Mouse (Mus musculus) lung, embryonic 14.5 days (tissue): ENCODE measurements around the gene Zcchc17. TPM values are rescaled to one million over a fixed set of nuclear protein-coding genes. Genes with fewer than 3 reads are reported as not detected.

ENCODE experiments used
- ATAC-seq: fragments of 200-750 bp; cut with Nextera tagmentation; 2 replicates; pipeline ENCODE4 v1.8.0; 2017; ENCODE audit warnings: mild to moderate bottlenecking, moderate TSS enrichment, moderate library complexity; ENCODE audit not compliant: insufficient read depth
- DNase-seq: peaks from one replicate; pipeline ENCODE4 v3.0.0-alpha.2; 2015
- H3K27ac ChIP-seq: fragments of 300-500 bp; sonication (generic); 2 replicates; pipeline ENCODE4 v1.5.1; 2014; ENCODE audit warnings: low read depth, mild to moderate bottlenecking, moderate library complexity
- H3K27me3 ChIP-seq: fragments of 300-500 bp; sonication (generic); 2 replicates; pipeline ENCODE4 v1.6.1; 2014; ENCODE audit warnings: low read length, control low read depth; ENCODE audit not compliant: insufficient read depth
- H3K36me3 ChIP-seq: fragments of 300-500 bp; sonication (generic); 2 replicates; pipeline ENCODE4 v1.6.1; 2014; ENCODE audit warnings: control low read depth; ENCODE audit not compliant: insufficient read depth
- H3K4me1 ChIP-seq: fragments of 300-500 bp; sonication (generic); 2 replicates; pipeline ENCODE4 v1.6.1; 2014; ENCODE audit warnings: antibody characterized with exemption, control low read depth; ENCODE audit not compliant: insufficient read depth
- H3K4me2 ChIP-seq: fragments of 300-500 bp; sonication (generic); 2 replicates; pipeline ENCODE4 v1.6.1; 2014; ENCODE audit warnings: mild to moderate bottlenecking
- H3K4me3 ChIP-seq: fragments of 300-500 bp; sonication (generic); 2 replicates; pipeline ENCODE4 v1.5.1; 2014; ENCODE audit warnings: low read depth, low read length
- H3K9ac ChIP-seq: fragments of 300-500 bp; sonication (generic); 2 replicates; pipeline ENCODE4 v1.6.1; 2014
- H3K9me3 ChIP-seq: fragments of 300-500 bp; sonication (generic); 2 replicates; pipeline ENCODE4 v1.6.1; 2016; ENCODE audit warnings: low read depth, low read length, control low read depth
- CTCF ChIP-seq: IDR thresholded peaks from 2 replicates; pipeline ENCODE4 v1.5.1; 2016; ENCODE audit warnings: antibody characterized with exemption, low read depth
- WGBS: fragments of 180-500 bp; shearing (Covaris S2); extraction: QIAGEN DNeasy Blood & Tissue Kit; methylation state at CpG from one replicate; pipeline ENCODE4 v1.1.7; 2014; 5-methylcytosine and 5-hydroxymethylcytosine counted together
- polyA plus RNA-seq: library from polyadenylated mRNA; unstranded; fragments of >200 nt; fragmentation: Nextera tagmentation; extraction: Ambion mirVana; gene quantifications from 2 replicates; pipeline ENCODE4 v1.2.1, GENCODE M21; 2014

Gene Zcchc17
- polyA plus RNA-seq, 1 experiment from 2014 or later, result 70.6 TPM

- Histone ChIP-seq H3K4me2 (no peak overlapping the region), H3K27ac (no peak overlapping the region), H3K27me3 (peaks cover 7% of the 10 kb centered on the region; the same call in 1 of the 2 replicates), H3K4me1 (no peaks in the 10 kb centered on the region), H3K9ac (no peak overlapping the region), H3K9me3 (no peaks in the 10 kb centered on the region), H3K36me3 (no peaks in the 10 kb centered on the region), H3K4me3 (no peak overlapping the region)
- ATAC-seq (no peak), DNase-seq (no peak)
- no peak for TF ChIP-seq CTCF
- 49% methylated on average over 3 of the region's 3 CpGs for WGBS
Observed at GRCm38 (mm10) chr4:130286531-130286930, 73.2 kb downstream of the Zcchc17 start.

GRCm38 (mm10) chr4:130283826-130284225 lies 75.9 kb downstream of the Zcchc17 start:
- H3K36me3 ChIP-seq, result no peaks in the 10 kb centered on the region
- ATAC-seq (no peak), DNase-seq (no peak)
- no peak overlapping the region for H3K27ac ChIP-seq
- peaks cover 11% of the 10 kb centered on the region; the same call in 1 of the 2 replicates for H3K27me3 ChIP-seq
- no peak overlapping the region for H3K4me2 ChIP-seq
- WGBS, result 76% methylated on average over 9 of the region's 9 CpGs
- H3K4me3 ChIP-seq, result no peak overlapping the region
- TF ChIP-seq CTCF, result no peak
- no peaks in the 10 kb centered on the region for H3K4me1 ChIP-seq
- no peaks in the 10 kb centered on the region for H3K9me3 ChIP-seq
- H3K9ac ChIP-seq, result no peak overlapping the region

GRCm38 (mm10) chr4:130282856-130283255 lies 76.9 kb downstream of the Zcchc17 start:
- Histone ChIP-seq H3K27ac (no peak overlapping the region), H3K4me1 (no peaks in the 10 kb centered on the region), H3K9me3 (no peaks in the 10 kb centered on the region), H3K27me3 (peaks cover 11% of the 10 kb centered on the region; the same call in 1 of the 2 replicates), H3K4me2 (no peak overlapping the region), H3K9ac (no peak overlapping the region), H3K4me3 (no peak overlapping the region), H3K36me3 (no peaks in the 10 kb centered on the region)
- ATAC-seq (no peak), DNase-seq (no peak)
- 70% methylated on average over 5 of the region's 5 CpGs for WGBS
- TF ChIP-seq CTCF, result no peak

- DNase-seq (no peak), ATAC-seq (no peak)
- Histone ChIP-seq H3K36me3 (no peaks in the 10 kb centered on the region), H3K27ac (no peak within 1 kb of the TSS), H3K9me3 (no peaks in the 10 kb centered on the region), H3K27me3 (peaks cover 25% of the 10 kb centered on the region), H3K4me3 (no peak within 1 kb of the TSS), H3K4me2 (no peak within 1 kb of the TSS), H3K4me1 (no peaks in the 10 kb centered on the region), H3K9ac (no peak within 1 kb of the TSS)
- 65% methylated on average over 2 of the region's 2 CpGs for WGBS
- no peak for TF ChIP-seq CTCF
Observed at GRCm38 (mm10) chr4:130279105-130279504, 80.6 kb downstream of the Zcchc17 start, which contains the start of gene Serinc2. Gene Serinc2, minus strand, starts transcription at chr4:130279205.

GRCm38 (mm10) chr4:130276573-130277176 lies 83.1 kb downstream of the Zcchc17 start:
- H3K4me2 ChIP-seq, result no peak overlapping the region
- no peaks in the 10 kb centered on the region for H3K9me3 ChIP-seq
- TF ChIP-seq CTCF, result no peak
- no peaks in the 10 kb centered on the region; the same call in 1 of the 2 replicates for H3K4me1 ChIP-seq
- no peak overlapping the region for H3K4me3 ChIP-seq
- ATAC-seq (no peak), DNase-seq (no peak)
- 55% methylated on average over 7 of the region's 7 CpGs for WGBS
- H3K9ac ChIP-seq, result no peak overlapping the region
- peaks cover 32% of the 10 kb centered on the region for H3K27me3 ChIP-seq
- no peak overlapping the region for H3K27ac ChIP-seq
- no peaks in the 10 kb centered on the region for H3K36me3 ChIP-seq

- no peak overlapping the region for H3K9ac ChIP-seq
- DNase-seq, result no peak
- no peaks in the 10 kb centered on the region; the same call in 1 of the 2 replicates for H3K4me1 ChIP-seq
- peaks cover 32% of the 10 kb centered on the region for H3K27me3 ChIP-seq
- H3K4me2 ChIP-seq, result peak overlapping the region; percentile 96
- H3K27ac ChIP-seq, result no peak overlapping the region
- peak overlapping the region; percentile 54; the same call in 1 of the 2 replicates for H3K4me3 ChIP-seq
- 48% methylated on average over 5 of the region's 5 CpGs for WGBS
- no peak for TF ChIP-seq CTCF
- no peak for ATAC-seq
- H3K36me3 ChIP-seq, result no peaks in the 10 kb centered on the region
- no peaks in the 10 kb centered on the region for H3K9me3 ChIP-seq
Observed at GRCm38 (mm10) chr4:130275823-130276105, 84.0 kb downstream of the Zcchc17 start.

GRCm38 (mm10) chr4:130275016-130275822 lies 84.5 kb downstream of the Zcchc17 start:
- H3K4me3 ChIP-seq, result peak overlapping the region; percentile 54
- H3K4me1 ChIP-seq, result no peaks in the 10 kb centered on the region; the same call in 1 of the 2 replicates
- H3K4me2 ChIP-seq, result peak overlapping the region; percentile 96
- H3K9me3 ChIP-seq, result no peaks in the 10 kb centered on the region
- H3K27ac ChIP-seq, result no peak overlapping the region
- ATAC-seq, result peak; percentile 58
- TF ChIP-seq CTCF, result no peak
- H3K36me3 ChIP-seq, result no peaks in the 10 kb centered on the region
- peak overlapping the region; percentile 62 for H3K9ac ChIP-seq
- peaks cover 32% of the 10 kb centered on the region for H3K27me3 ChIP-seq
- WGBS, result 1% methylated on average over 55 of the region's 62 CpGs
- DNase-seq, result peak; percentile 51
